Mouse (Mus musculus) right cerebral cortex, postnatal 14 days (tissue): Measurements from ENCODE around the gene Dnaja3.

Source experiments
- DNase-seq: peaks from one replicate; pipeline ENCODE4 v3.0.0; 2022

Dnaja3 gene

DNA sequence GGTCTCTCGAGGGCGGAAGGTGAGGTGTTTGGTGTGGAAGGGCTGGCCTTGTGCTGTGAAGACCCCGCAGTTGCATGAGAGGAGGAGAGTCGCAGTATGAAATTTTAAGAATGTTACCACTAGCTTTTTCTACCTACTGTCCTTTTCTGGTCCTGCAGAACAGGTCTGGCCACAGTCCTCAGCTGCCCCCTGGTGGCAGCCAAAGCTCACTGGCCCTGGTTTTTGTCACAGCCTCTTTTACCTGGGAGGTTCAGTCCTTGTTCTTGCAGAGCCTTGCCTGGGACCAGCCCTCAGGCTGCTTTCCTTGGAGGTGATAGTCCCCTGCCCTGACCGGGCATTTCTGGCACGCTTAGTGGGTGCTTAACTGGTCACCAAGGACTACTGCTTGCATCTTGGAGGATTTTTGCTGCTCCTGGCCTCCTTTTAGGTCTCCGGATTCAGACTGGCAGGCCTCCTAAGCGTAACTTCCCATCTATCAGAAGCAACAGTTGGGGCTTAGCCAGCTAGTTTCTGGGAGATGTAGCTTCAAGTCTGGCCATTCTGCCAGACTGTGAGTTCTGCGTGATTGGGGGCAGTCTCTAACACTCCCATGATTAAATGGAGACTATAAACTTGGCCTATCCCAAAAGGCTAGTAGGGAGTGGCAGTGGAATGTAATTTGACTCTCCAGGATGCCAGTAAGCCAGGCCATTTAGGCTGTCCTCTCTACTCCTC is 31.8 kb upstream of the Dnaja3 start:
- DNase-seq, result peak; percentile 75

DNA sequence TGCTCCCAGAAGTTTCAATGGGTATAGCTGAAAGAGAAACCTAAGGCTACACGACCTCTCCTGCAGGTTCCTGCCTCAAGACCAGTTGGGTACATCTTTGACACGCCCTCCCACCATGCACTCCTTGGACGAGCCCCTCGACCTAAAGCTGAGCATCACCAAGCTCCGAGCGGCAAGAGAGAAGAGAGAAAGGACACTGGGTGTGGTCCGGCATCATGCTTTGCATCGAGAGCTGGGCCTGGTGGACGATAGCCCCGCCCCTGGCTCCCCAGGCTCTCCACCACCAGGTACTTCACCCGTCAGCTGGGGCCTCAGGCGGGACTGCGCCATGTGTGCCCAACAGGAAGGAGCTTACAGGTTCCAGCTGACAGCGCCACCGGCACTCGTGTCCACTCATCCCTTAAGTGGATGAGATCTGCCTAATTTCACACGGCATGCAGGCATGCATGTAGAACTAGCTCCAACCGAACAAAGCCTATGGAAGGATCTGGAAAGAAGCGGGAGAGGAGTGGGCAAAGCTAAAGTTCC is 31.2 kb upstream of the Dnaja3 start:
- no peak for DNase-seq

DNA sequence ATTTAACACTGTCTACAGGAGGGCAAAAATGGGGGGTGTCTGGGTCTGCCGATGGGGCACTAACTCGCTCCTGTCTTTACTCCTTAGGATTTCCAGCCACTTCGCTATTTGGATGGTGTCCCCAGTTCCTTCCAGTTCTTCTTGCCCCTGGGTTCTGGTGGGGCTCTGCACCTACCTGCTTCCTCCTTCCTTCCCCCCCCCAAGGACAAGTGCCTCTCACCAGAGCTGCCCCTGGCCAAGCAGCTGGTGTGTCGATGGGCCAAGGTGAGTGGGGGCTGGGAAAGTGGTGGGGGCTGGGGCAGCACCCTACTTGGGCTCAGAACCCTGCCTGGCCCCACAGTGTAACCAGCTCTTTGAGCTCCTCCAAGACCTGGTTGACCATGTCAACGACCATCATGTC is 28.6 kb upstream of the Dnaja3 start:
- no peak for DNase-seq

DNA sequence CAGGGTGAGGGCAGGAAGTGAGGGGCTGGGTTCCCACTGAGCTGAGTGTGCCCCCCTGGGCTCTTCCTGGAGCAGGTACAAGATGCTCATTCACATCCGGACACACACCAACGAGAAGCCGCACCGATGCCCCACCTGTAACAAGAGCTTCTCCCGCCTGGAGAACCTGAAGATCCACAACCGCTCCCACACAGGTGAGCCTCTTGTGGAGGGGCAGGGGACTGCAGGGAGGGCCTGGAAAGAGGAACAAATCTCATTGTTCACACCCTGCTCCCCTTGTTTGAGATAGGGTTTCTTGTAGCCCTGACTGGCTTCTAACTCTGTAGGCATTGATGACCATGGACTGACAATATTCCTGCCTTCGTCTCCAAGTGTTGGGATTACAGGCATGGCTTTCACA is 28.1 kb upstream of the Dnaja3 start:
- no peak for DNase-seq

DNA sequence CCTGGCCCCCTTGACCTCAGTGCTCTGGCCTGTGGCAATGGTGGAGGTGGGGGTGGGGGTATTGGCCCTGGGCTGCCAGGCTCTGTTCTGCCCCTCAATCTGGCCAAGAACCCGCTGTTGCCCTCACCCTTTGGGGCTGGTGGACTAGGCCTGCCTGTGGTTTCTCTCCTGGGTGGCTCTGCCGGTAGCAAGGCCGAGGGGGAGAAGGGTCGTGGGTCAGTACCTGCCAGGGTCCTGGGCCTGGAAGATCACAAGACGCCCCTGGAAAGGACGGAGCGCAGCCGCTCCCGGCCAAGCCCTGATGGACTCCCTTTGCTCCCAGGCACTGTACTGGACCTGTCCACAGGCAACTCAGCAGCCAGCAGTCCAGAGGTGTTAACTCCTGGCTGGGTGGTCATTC is 26.1 kb upstream of the Dnaja3 start:
- DNase-seq, result no peak

DNA sequence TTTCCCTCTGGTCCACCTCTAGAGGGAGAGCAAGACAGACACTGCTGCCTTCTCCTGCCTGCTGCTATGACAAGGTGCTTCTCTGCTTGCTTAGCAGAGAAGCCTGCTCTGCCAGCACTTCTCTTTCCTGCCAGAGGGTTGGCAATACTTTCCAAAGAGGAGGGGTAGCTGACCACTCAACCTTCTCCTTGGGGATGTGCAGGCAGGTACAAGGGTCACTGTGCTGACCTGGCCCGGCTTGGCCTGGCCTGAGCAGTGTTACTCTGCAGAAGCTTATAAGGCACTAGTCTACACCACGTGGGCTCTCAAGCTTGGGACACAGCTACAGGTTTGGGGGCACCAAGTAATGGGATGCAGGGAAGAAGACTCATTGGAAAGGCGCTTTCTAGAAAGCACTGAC is 25.1 kb upstream of the Dnaja3 start:
- no peak for DNase-seq

DNA sequence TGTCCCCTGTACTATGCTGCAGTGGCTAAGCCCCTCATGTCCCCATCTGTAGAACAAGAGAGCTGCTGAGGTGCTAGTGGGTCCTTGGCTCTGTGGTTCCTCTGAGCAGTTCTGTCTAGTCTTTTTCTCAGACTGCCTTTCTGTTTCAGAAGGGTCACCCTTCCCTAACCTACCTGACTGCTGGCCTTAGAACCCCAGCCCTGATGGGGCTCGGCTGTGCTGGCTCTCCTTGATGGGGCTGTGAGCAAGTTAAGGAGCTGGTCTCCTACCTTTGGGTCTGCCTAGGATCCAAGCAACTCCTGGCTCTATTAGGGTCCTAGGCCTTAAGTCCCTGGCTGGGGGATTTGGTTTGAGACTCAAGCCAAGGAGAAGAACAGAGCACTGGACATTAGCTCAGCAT is 24.5 kb upstream of the Dnaja3 start:
- DNase-seq, result no peak

DNA sequence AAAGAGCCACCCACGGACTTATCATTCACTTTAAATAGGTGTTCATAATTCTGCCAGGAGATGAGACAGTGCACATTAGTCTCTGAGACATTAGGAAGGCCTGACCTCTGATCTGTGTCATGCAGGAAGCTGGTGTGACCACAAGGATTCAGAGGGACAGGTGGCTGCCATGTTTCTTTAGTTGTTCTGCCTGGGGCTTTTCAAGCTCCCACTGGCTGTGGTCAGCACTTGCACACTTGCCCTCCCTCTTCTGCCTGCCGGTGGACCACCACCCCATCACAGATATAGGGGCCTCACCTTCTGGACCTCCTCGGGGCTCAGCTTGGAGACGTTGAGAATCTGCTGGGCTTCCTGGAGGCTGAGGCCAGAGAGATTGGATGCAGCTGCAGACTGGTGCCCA is 23.0 kb upstream of the Dnaja3 start:
- DNase-seq, result no peak

DNA sequence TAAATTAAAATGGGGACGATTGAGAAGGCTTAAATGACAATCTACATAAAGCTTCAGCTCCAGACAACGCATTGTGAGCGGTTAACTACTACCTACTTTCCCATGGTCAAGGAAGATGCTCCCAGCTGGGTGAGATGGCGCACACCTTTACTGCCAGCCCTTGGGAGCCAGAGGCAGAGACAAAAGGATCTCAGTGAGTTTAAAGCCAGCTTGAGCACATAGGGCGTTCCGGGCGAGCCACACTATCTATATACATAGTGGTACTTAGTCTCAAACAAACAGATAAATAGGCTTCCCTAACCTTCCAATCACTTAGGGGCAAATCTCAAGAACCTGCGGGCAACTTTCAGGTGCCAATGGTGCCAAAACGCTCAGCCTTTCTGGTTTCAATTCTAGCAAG is 15.7 kb upstream of the Dnaja3 start:
- no peak for DNase-seq

DNA sequence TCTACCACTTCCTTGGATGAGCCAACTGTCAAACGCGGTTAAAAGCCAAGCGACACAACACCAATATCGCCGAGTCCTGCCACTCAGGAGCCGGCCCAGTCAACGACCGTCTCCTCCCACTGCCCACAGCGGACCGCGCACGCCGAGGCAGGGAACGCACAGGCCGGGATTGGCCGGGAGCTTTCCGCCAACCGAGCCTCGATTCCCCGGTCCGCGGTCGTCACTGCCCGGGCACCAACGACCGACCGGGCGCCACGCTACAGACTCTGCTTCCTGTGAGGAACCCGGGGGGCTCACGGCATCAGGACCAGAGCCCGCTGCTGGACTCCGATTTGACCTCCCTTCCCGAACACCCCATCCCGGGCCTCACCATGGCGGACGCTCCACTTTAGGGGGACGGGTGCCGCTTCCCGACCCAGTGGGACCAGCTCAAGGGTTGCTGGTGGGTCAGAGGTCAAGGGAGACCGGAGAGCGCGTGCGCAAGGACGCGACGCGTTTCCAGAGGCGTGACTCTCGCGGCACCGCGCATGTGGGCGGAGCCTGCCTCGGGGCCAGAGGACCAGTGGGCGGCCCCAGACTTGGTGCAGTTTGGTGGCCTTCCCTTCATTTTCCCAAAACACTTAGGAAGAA is 15.2 kb upstream of the Dnaja3 start, which contains the start of gene Pam16:
Pam16 (minus strand) TSS at position 508 of the 630 bp plus-strand sequence.
- peak; percentile 93 for DNase-seq

DNA sequence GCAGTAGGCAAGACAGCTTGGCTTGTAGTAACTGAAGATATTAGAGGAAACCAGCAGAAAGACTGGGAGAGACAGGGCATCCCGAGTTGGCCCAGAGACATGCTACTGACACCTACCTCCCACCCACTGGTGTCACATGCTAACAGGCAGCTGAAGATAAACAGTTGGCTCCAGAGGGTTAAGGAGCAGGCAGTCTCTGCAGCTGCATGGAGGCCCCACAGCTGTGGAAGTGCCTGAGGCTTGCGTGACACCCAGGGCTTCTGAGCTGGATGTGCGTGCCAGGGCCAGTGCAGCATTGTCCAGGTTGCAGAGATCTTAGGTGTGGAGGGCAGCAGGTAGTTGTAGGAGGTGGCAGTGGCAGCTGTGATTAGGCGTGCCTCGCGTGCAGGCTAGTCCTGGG is 12.7 kb upstream of the Dnaja3 start:
- no peak for DNase-seq

DNA sequence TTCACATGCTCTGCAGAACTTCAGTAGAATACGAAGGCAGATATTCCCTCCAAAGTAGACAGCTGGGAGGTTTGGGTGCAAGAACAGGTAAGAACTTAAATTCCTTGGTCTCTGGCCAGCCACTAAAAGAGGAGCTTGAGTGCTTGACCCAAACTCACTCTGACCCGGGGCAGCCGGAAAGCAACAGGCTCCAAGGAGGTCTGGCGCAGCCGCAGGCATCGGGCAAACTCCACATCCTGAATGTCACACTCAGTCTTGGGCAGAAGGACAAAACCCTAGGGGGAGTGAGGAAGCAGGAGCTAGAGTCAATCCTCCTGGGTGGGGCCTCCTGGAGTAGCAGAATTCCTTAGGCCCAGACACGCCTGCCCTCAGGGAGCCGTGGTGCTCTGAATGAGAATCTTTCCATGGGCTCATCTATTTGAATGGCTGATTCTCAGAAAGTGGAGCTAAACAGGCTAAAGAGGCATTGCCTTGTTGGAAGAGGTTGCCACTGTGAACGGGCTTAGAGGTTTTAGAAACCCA is 10.8 kb upstream of the Dnaja3 start:
- no peak for DNase-seq

DNA sequence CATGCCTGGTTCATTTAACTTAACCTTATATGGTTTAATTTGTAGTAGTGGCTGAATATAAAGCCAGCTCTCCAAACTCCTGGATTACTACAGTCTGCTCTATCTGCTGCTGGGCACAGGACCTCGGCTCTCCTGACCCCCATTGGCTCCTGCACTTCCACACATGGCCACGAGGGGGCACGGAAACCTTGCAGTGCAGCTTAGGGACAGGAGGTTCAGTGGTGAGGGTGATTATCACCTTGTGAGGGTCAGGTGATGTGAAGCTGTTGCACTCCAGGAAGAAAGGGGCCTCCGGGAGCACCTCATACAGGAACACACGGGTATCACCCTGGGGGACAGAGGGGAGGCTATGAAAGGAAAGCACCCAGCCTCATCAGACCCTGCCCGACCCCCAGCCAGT is 9.8 kb upstream of the Dnaja3 start:
- DNase-seq, result peak; percentile 75

DNA sequence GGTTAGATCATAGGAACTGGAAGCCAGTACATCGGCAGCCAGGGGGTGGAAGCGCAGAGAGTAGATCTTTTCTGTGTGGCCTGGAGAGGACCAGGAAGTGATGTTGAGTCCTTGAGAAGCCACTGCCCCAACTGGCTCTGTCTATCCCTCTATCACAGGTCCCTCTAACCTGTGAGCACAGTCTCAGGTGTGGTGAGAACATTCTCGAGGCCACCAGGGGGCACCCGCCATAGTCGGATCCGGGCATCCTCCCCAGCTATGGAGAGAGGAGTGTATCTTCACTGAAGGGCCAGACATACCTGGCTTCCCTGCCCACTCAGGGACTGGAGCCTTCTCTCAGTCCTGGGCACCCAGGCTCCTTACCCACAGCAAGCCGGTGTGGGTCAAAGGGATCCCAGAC is 7.7 kb upstream of the Dnaja3 start:
- no peak for DNase-seq

DNA sequence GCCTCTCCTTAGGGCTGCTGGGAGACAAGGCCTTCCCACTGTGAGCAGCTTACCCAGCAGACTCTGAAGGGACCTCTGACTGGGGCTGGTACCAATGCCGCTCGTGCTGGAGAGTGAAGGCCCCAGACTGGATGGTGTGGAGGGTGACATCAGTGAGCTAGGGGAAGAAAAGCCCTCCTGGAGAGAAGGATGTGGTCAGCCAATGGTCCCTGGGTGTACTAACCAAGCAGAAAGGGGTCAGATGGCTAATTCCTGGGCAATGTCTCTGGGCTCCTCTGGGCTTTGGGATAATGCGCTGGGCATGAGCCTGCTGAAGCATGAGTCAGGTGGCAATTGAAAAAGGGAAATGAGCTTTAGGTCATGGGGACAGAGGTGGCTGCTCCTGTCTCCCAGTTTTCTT is 6.1 kb upstream of the Dnaja3 start:
- no peak for DNase-seq

DNA sequence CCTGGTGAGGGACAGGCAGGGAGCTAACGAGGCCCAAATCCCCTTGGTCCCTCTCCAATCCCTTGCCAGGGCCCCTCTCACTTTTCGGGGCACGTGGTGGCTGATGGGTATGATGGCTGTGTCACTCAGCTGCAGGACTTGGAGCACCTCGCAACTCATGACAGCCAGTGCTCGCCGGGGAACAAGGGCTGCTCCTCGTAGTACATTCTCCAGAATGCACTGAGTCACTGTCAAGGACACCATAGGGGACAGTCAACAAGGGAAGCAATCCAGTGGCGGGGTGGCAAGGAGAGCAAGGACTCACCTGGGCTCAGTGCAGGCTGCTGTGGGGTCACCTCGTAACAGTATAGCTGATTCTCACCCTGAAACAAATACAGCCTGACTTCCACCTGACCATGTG is 5.1 kb upstream of the Dnaja3 start:
- DNase-seq, result no peak

DNA sequence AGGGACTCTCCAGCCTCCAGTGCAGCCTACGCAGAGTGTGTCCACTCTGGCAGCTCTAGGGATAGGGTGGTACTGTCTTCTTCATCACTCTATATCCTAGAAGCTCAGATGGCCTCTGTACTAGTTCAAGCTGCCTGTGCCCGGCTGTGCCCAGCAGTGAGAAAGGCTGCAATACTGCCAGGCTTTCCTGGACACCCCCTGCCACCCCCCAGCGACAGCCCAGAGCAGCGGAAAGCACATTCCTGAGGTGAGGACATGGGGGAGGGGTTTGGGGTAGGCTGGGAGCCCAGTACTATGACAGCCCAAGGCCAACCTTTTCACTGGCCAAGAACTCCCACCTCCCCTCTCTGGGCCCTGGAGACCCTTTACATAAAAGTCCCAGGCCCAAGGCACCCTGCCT is 4.0 kb upstream of the Dnaja3 start:
- no peak for DNase-seq

DNA sequence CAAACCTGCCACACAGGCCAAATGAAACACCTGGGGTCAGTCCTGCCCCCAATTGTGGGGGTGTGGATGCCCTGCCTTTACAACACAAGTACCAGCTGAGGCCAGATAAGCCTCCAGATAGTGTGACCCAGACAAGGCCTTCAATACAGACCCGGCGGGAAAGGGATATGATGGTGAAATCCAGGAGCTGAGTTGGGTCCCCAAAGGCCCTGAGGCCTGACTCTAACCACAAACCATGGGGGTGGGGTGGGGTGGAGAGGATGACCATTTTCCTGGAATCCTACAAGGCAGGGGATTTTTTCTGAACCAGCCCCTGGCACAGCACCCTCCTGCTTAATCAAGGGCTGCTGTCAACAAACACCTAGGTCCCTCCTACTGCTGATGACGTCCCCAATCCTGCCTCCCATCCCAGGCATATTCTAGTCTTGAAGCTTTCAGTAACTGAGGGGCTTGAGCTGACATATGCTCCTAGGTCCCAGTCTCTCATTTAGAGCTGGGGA is 848 bp upstream of the Dnaja3 start:
- no peak for DNase-seq

DNA sequence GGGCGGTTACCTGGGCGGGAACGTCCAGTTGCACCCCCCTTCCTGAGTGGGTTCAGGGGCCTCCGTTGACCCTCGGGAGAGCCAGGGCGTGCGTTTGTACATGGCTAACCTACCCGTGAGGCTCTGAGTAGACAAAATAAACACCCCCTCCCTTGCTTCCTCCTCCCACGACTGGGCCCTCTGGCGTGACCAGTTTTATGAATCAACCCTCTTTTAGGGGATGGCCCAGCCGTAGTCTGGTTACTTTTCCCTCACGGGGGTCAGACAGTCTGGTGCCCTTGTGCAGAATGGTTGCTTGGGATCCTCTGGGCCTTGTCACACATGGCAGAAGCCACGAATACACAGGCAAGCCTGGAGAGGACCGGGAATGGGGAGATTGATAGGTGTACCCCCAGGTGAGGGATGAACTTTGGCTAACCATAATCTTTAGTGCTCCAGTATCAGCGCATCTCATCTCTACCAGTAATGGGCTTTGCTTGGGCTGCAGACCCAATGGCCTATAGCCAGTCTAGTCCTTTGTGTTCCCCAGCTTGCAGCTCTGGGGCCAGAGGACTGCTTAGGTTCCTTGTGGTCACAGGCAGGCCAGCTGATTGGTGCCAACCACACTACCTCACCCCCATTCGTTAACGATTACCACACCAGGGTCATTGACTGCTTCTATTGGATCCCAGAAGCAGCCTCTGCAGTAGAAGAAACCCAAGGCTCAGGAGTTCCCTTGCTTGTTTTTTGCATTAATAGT is 647 bp downstream of the Dnaja3 start:
- DNase-seq, result no peak

DNA sequence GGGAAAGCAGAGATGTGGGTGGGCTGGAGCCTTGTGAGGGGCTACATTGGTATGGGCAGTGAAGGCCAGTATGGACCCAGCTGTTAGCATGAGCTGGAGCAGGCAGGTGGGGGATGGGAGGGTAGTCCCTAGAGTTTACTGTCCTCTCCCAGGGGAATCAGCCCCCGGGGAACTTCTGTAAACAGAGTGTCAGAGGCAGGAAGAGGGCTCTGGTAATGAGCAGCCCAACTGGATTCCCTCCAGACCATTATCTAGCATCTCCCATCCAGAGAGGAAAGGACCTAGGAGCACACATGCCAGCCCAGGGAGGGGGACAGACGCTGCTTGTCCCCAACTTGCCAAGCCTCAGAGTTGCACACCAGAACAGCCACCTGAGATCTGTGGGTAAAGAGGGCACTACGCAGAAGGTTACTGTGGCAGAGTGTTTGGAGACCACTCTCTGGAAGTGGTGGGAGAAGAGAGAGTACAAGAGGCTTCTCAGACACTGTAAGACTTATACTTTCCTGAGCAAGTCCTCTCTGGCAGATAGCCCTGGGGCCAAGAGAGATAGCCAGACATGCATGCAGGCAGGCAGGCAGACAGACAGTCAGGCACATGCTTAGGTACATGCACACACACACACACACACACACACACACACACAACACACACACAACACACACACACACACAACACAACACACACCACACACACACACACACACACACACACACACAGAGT is 1.5 kb downstream of the Dnaja3 start:
- DNase-seq, result no peak

DNA sequence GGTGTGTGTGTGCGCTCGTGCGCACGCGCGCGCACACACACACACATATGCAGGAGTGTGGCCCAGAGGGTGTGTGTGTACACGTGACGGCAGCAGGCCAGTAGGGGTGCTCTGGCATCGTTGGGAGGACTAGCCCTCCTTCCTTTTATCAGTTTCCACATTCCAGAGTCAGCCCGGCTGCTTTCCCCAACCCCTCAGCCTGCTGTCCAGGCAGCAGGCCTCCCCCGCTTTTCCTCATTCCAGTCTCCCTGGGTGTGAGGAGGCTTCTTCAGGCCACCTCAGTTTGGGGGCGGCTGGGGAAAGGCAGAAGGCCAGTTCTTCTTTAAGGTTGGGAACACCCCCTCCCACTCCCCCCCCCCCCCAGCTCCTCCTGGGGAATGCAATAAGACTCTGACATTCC is 2.4 kb downstream of the Dnaja3 start:
- peak; percentile 57 for DNase-seq

DNA sequence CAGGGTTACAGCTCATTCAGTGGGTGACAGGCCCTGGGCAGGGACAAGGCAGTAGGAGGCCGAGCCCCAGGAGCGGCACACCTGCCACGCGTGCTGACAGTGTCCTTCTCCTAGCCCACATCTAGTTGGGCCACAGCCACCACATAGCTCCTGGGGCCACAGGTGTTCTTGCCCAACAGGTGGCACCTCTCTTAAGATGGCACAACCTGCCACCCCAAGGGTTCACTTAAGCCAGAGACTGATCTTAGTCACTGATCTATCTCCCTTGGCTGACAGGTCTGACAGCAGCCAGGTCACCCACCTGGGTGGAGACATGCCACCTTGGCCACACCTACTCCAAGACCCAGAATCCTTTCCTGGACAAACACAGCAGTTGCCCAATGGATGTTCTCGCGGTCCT is 3.1 kb downstream of the Dnaja3 start:
- DNase-seq, result no peak
